Mouse (Mus musculus) frontal cortex, postnatal 10 days (tissue): Measurements from ENCODE around the gene Ncmap.

Experiments
- DNase-seq, 2 experiments: peaks; one replicate each; pipeline ENCODE4 v3.0.0; 2022; ENCODE audit warnings: low spot score in 2 of 2, mixed read lengths in 1 of 2

Gene Ncmap

GRCm38 (mm10) chr4:135353066-135353793, 44.8 kb downstream of the Ncmap start, which contains the start of gene Srrm1:
Srrm1 (minus strand) TSS chr4:135353321.
- peak; percentile 97 to 99 for DNase-seq

- DNase-seq, result peak; percentile 14 to 26
Observed at GRCm38 (mm10) chr4:135352326-135353065, 45.5 kb downstream of the Ncmap start.

- no peak for DNase-seq
Observed at GRCm38 (mm10) chr4:135337376-135337942, 60.6 kb downstream of the Ncmap start.

GRCm38 (mm10) chr4:135336023-135336357, 62.0 kb downstream of the Ncmap start:
- no peak for DNase-seq

- no peak for DNase-seq
Observed at GRCm38 (mm10) chr4:135335327-135336022, 62.6 kb downstream of the Ncmap start.

GRCm38 (mm10) chr4:135326469-135326868, 71.6 kb downstream of the Ncmap start:
- no peak for DNase-seq

- no peak for DNase-seq
Observed at GRCm38 (mm10) chr4:135326046-135326445, 72.0 kb downstream of the Ncmap start.

- DNase-seq, result no peak
Observed at GRCm38 (mm10) chr4:135323021-135323420, 75.0 kb downstream of the Ncmap start.
